8 mouse cellular contexts compared by ENCODE assay signal in the genomic region with DNA sequence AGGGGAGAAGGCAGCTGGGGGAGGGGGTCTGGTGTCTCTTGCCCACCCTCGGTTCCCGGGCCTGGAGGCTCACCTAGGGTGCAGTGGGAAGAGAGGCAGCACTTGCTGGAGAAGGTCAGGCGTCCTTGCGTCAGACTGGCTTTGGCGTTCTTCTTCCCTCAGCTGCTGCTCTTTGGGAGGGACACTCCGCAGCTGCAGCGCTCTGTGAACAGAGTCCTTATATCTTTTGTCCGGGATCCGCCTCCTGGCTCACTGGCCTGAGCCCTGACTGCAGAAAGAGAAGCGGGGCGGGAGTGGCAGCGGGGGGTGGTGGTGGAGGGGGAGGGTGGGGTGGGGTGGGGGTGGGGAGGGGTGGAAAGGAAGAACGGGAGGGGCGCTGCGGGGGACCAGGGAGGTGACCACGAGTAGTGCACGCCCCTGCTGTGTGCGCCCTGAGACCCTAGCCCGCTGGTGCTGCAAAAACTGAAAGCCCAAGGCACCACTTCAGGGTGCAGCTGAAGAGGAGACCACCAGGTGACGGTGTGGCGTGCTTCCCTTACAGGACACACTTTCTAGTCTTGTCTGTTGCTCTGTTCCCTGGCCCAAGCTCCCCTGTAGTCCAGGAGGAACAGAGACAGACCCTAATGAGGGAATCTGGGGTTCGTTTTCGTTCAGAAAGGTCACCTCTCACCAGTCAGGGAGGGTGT. TPM values are rescaled to one million over a fixed set of nuclear protein-coding genes. Genes with fewer than 3 reads are reported as not detected.
DNase-seq lines count a peak whose midpoint lies in the region; ATAC-seq and TF ChIP-seq lines count a peak whose summit lies in the region.

Gene G0s2, minus strand, starts transcription at position 302 of the 686 bp plus-strand sequence.

- H3K36me3 ChIP-seq in C2C12 (ENCODE audit: control insufficient read depth, insufficient read depth): no peaks in the 10 kb centered on the region
- H3K36me3 ChIP-seq in forebrain, embryonic 13.5 days (ENCODE audit: poor library complexity, severe bottlenecking): no peaks in the 10 kb centered on the region
- no peaks in the 10 kb centered on the region for H3K36me3 ChIP-seq in heart, embryonic 15.5 days
- H3K36me3 ChIP-seq in liver, adult 2 months (ENCODE audit: control insufficient read depth, insufficient read depth, low read length): peaks cover 2% of the 10 kb centered on the region; the same call in 1 of the 2 replicates

- no peaks in the 10 kb centered on the region for H3K79me2 ChIP-seq in C2C12 (ENCODE audit: control insufficient read depth, insufficient read depth)
- H3K79me2 ChIP-seq in liver, adult 2 months (ENCODE audit: control insufficient read depth, insufficient read depth, low read length): 0 out of 2 replicates have a peak, but pooled peaks cover 4% of the 10 kb centered on the region

- peak within 1 kb of the TSS; percentile 81 for H3ac ChIP-seq in C2C12 (ENCODE audit: control insufficient read depth, insufficient read length, low read depth)

- H3K27ac ChIP-seq in forebrain, embryonic 13.5 days: peak within 1 kb of the TSS; percentile 33
- H3K27ac ChIP-seq in heart, embryonic 15.5 days: peak within 1 kb of the TSS; percentile 98
- H3K27ac ChIP-seq in liver, adult 2 months (replicated peaks; ENCODE audit: insufficient read depth, low read depth, low read length): peak within 1 kb of the TSS; percentile 94

- no peaks in the 10 kb centered on the region for H3K27me3 ChIP-seq in C2C12 (ENCODE audit: control insufficient read depth, insufficient read depth, insufficient read length)
- no peaks in the 10 kb centered on the region for H3K27me3 ChIP-seq in forebrain, embryonic 13.5 days
- H3K27me3 ChIP-seq in heart, embryonic 15.5 days: no peaks in the 10 kb centered on the region
- H3K27me3 ChIP-seq in liver, adult 2 months (ENCODE audit: control insufficient read depth, insufficient read depth, low read length): no peaks in the 10 kb centered on the region

- TF ChIP-seq CTCF in C2C12 (IDR thresholded peaks at IDR 0.05; ENCODE audit: control insufficient read depth, insufficient read depth, insufficient read length): peak; percentile 53
- TF ChIP-seq CTCF in liver, adult 2 months (IDR thresholded peaks at IDR 0.05; ENCODE audit: low read depth, low read length): peak; percentile 74

- WGBS in forebrain, embryonic 13.5 days: under 1% methylated on average over 19 of the region's 23 CpGs
- WGBS in heart, embryonic 15.5 days: under 1% methylated on average over 22 of the region's 23 CpGs
- 2% methylated on average over 23 of the region's 23 CpGs for WGBS in liver, adult 2 months

- peak; percentile 65 for ATAC-seq in cerebellum, adult (ENCODE audit: insufficient number of reproducible peaks, low FRiP score, low TSS enrichment)
- ATAC-seq in forebrain, embryonic 13.5 days: peak; percentile 83
- ATAC-seq in heart, embryonic 15.5 days (replicated peaks; ENCODE audit: insufficient number of reproducible peaks, insufficient read depth, low FRiP score, low read depth): peak; percentile 91
- ATAC-seq in monocyte, adult 5-6 weeks (replicated peaks; ENCODE audit: insufficient number of reproducible peaks, low FRiP score, low TSS enrichment, poor library complexity, severe bottlenecking): peak; percentile 48

- H3K9me3 ChIP-seq in forebrain, embryonic 13.5 days (replicated peaks): no peaks in the 10 kb centered on the region
- no peaks in the 10 kb centered on the region for H3K9me3 ChIP-seq in heart, embryonic 15.5 days (replicated peaks)

- no peaks in the 10 kb centered on the region for H3K79me3 ChIP-seq in C2C12 (ENCODE audit: low read depth)

- peaks cover 13% of the 10 kb centered on the region for H3K4me1 ChIP-seq in forebrain, embryonic 13.5 days
- peaks cover 16% of the 10 kb centered on the region for H3K4me1 ChIP-seq in heart, embryonic 15.5 days (replicated peaks)
- peaks cover 15% of the 10 kb centered on the region for H3K4me1 ChIP-seq in liver, adult 2 months (ENCODE audit: control insufficient read depth, insufficient read depth, low read length)

- H3K4me2 ChIP-seq in forebrain, embryonic 13.5 days: peak within 1 kb of the TSS; percentile 61
- peak within 1 kb of the TSS; percentile 73 for H3K4me2 ChIP-seq in heart, embryonic 15.5 days

- DNase-seq in kidney, postnatal 10 days: peak; percentile 89
- peak; percentile 95 for DNase-seq in liver, adult 2 months (ENCODE audit: extremely low read depth, low read depth, low spot score)
- DNase-seq in telencephalon, adult 2 months (ENCODE audit: low read depth, low spot score): peak; percentile 57

- peak within 1 kb of the TSS; percentile 30 for H3K4me3 ChIP-seq in C2C12 (ENCODE audit: insufficient read depth, poor library complexity, severe bottlenecking)
- H3K4me3 ChIP-seq in forebrain, embryonic 13.5 days: peak within 1 kb of the TSS; percentile 24
- H3K4me3 ChIP-seq in heart, embryonic 15.5 days: peak within 1 kb of the TSS; percentile 67
- H3K4me3 ChIP-seq in liver, adult 2 months (ENCODE audit: insufficient read depth, low read depth, low read length): peak within 1 kb of the TSS; percentile 89

- peak within 1 kb of the TSS; percentile 54 for H3K9ac ChIP-seq in forebrain, embryonic 13.5 days
- peak within 1 kb of the TSS; percentile 87 for H3K9ac ChIP-seq in heart, embryonic 15.5 days
- H3K9ac ChIP-seq in liver, adult 2 months (ENCODE audit: low read depth, low read length): peak within 1 kb of the TSS; percentile 94

- peak; percentile 100 for TF ChIP-seq POLR2A in liver, adult 2 months (IDR thresholded peaks at IDR 0.05; ENCODE audit: extremely low read depth, insufficient read depth, low read length)

TF ChIP-seq in C2C12, 6 proteins besides CTCF, POLR2A, EP300 and RAD21:
- TF ChIP-seq MYOD1 (IDR thresholded peaks at IDR 0.05; ENCODE audit: control insufficient read depth, insufficient read length, low read depth) (no peak), MAX (IDR thresholded peaks at IDR 0.05) (no peak), CEBPB (IDR thresholded peaks at IDR 0.05; ENCODE audit: low read depth) (no peak), USF1 (IDR thresholded peaks at IDR 0.05; ENCODE audit: low read depth) (no peak), MYOG (IDR thresholded peaks at IDR 0.05; ENCODE audit: control insufficient read depth, extremely low read depth, insufficient read length) (no peak), FOSL1 (IDR thresholded peaks at IDR 0.05; ENCODE audit: insufficient read depth, low read length, poor library complexity, severe bottlenecking) (no peak)
TF ChIP-seq in C2C12: peak in this region for 0.

RNA-seq across cellular contexts. Expression of gene G0s2, which starts in this region (rescaled TPM):
- polyA plus RNA-seq in C2C12 (2012; fragmentation: generic; extraction: Trizol): 66.1 TPM
- 4.4 and 6.1 TPM in 2 replicates for polyA plus RNA-seq in forebrain, embryonic 13.5 days (2015; fragmentation: Nextera tagmentation; extraction: Ambion mirVana)
- 103 and 106 TPM in 2 replicates for polyA plus RNA-seq in heart, embryonic 15.5 days (2015; fragmentation: Nextera tagmentation; extraction: Ambion mirVana)
- total RNA-seq in liver, adult 2 months (2014; rRNA removed): 78.0 and 106 TPM in 2 replicates
- 179 and 444 TPM in 2 replicates for polyA plus RNA-seq in liver, adult 2 months (2012; rRNA removed)
- 41.0 to 151 TPM (median 72.9 TPM) in 3 replicates for total RNA-seq in monocyte, adult 5-6 weeks (2017)

Comparison
In these comparisons a context has a peak if more than half of its experiments do, and no peak if none do; other contexts are left out.
1. Peak in every context shown above with its lines: DNase-seq, ATAC-seq, H3K4me3 ChIP-seq and H3K27ac ChIP-seq.
2. H3K4me3 ChIP-seq: peak in every context shown above with its lines; median percentile 89 in liver, adult 2 months; 67 in heart, embryonic 15.5 days; 30 in C2C12; 24 in forebrain, embryonic 13.5 days.
3. H3K27ac ChIP-seq: peak in every context shown above with its lines; median percentile 98 in heart, embryonic 15.5 days; 94 in liver, adult 2 months; 33 in forebrain, embryonic 13.5 days.